Mouse (Mus musculus) ovary, postnatal 36 days (tissue): Measurements from ENCODE around the gene Gjb4.

Source experiments
- DNase-seq: peaks from one replicate; pipeline ENCODE4 v3.0.0; 2022; ENCODE audit warnings: low spot score, mixed read lengths

Gene Gjb4

DNA sequence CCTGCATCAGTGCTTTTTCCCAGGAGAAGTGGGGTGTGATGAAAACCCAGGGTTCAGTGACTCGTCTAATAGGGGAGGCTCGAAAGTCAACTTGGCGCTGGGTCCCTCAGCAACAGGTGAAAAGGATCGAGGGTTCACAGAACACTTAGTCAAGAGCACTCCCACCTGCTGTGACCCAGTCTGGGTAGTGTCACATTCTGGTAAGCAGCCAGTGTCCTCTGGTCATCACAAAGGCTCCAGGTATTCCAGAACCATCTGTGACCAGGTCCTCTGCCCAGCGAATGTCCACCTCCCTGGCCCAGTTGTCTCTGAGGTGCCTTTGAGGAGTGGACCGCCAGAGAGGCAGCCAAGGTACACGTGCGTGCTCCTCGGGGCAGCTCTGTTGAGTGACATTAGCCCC is 42.3 kb downstream of the Gjb4 start:
- no peak for DNase-seq

DNA sequence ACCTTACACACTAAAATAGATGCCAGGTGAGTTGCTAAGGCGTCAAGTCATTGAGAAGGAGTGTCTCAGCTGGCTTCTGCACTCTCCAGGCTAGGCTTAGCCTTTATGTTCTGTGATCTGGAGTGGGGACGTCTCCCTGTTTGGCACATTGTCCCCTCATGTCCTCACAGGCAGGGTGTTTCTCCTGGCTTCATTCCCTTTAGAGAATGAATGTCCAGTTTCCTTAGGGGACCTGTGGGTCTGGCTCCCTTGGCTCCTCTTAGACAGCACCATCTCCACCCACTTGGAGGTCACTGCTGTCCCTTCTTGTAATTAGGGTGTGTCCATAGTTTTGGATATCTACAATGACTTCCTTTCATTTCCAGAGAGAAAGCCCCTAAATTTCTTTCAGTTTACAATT is 47.0 kb downstream of the Gjb4 start:
- no peak for DNase-seq

DNA sequence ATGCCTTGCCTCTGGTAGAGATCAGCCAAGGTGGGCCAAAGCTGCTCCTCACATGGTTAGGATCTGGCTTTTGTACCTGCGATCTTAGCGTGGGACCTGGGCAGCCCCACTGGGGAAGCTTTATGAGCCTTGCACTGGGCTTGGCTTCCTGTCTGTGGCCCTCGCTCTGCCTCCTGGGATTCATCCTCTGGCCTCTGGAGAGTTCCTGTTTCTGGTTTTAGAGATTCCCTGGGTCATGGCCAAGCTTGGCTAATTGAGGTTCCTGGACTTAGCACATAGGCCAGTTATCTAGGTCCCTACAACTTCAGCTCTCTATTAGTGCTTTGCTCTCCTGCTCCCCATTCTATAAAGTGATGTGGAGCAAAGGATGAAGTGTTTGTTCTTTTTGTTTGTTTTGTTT is 50.1 kb downstream of the Gjb4 start:
- DNase-seq = no peak
